Mouse (Mus musculus): ENCODE measurements around the gene Erlec1. TPM values are rescaled to one million over a fixed set of nuclear protein-coding genes. Genes with fewer than 3 reads are reported as not detected.

Gene Erlec1
- polyA plus RNA-seq, 3 experiments from 2014 or later, result 11.2 to 18.2 (median 16.0) TPM

Other genes starting within 250 kb of the Erlec1 start
- 10 to 100 TPM; 22.2 to 29.8 (median 27.3) TPM for gene Psme4, start 182.6 kb downstream of the Erlec1 start, polyA plus RNA-seq (2017; shearing (Covaris generic))
- not detected for gene Gpr75, start 69.0 kb downstream of the Erlec1 start, polyA plus RNA-seq (2017; shearing (Covaris generic))
- 10 to 100 TPM; 55.9 to 83.5 (median 68.2) TPM for gene Asb3, start 68.9 kb downstream of the Erlec1 start, polyA plus RNA-seq (2017; shearing (Covaris generic))
- 10 to 100 TPM; 10.1 to 18.6 (median 12.5) TPM for gene Chac2, start 32.0 kb upstream of the Erlec1 start, polyA plus RNA-seq (2017; shearing (Covaris generic))
- gene Gm17332, start 228.1 kb upstream of the Erlec1 start, polyA plus RNA-seq (2017; shearing (Covaris generic)), result not detected